Mouse (Mus musculus): Measurements from ENCODE around the gene Dnajc8. TPM values are rescaled to one million over a fixed set of nuclear protein-coding genes. Genes with fewer than 3 reads are reported as not detected.
A peak's percentile ranks its signal among the peaks of the same experiment; 100 is the strongest.

The Dnajc8 gene
- total RNA-seq (2021), result 10 to 100 TPM; 84.5 to 88.5 TPM

GRCm38 (mm10) chr4:132535406-132536121 lies at the start of gene Dnajc8:
Gene Dnajc8, plus strand, starts transcription at chr4:132535550.
- DNase-seq (ENCODE audit: extremely low spot score in 1 of 2, low spot score in 1 of 2), result peak; percentile 77 to 92

GRCm38 (mm10) chr4:132488521-132488920 lies 46.8 kb upstream of the Dnajc8 start:
- no peak for DNase-seq (ENCODE audit: extremely low spot score in 1 of 2, low spot score in 1 of 2)

GRCm38 (mm10) chr4:132488976-132489375 lies 46.4 kb upstream of the Dnajc8 start:
- no peak for DNase-seq (ENCODE audit: extremely low spot score in 1 of 2, low spot score in 1 of 2)

- no peak for DNase-seq (ENCODE audit: extremely low spot score in 1 of 2, low spot score in 1 of 2)
Observed at GRCm38 (mm10) chr4:132490273-132491010, 44.9 kb upstream of the Dnajc8 start.

- no peak for DNase-seq (ENCODE audit: extremely low spot score in 1 of 2, low spot score in 1 of 2)
Observed at GRCm38 (mm10) chr4:132491057-132491456, 44.3 kb upstream of the Dnajc8 start.

- DNase-seq (ENCODE audit: extremely low spot score in 1 of 2, low spot score in 1 of 2), result no peak
Observed at GRCm38 (mm10) chr4:132491748-132492147, 43.6 kb upstream of the Dnajc8 start.

DNA sequence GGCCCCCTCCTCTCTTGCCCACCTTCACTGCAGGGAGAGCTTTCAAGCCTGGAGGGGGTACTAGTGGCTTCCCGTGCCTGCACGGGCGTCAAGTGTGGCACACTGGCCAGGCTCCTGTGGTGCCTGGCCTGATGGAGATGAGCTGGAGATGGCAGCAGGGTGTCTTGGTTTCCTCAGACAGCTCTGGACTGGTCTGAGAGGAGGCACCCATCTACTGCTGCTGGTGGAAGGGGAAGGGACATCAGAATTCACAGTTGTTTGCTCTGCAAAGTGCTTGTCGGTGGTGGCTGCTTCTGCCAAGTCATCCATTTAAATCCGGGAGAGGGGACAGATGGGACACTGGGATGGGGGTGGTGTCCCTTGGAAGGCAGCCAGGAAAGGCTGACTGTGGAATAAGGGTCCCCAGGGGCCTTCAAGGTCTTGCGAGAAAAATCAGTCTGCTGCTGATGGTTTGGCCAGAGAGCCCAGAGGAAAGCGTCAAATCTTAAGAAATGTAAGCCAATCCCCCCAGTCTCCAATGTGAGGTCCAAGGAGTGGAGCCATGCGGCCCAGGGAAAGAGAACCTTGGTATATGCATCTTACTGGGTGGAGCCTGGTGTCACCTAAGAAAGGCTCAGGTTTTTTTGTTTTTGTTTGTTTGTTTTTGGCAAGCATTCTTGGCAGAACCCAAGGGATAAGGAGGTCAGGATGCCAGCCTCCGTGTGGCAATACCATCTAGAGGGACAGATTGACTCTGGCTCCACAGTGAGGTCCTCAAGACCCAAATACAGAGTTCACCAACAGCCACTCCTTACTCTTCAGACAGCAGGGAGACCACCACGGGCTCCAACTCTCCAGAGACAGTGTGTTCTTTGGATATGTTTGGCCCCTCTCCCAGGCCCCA lies 42.9 kb upstream of the Dnajc8 start:
- DNase-seq (ENCODE audit: extremely low spot score in 1 of 2, low spot score in 1 of 2), result no peak

DNA sequence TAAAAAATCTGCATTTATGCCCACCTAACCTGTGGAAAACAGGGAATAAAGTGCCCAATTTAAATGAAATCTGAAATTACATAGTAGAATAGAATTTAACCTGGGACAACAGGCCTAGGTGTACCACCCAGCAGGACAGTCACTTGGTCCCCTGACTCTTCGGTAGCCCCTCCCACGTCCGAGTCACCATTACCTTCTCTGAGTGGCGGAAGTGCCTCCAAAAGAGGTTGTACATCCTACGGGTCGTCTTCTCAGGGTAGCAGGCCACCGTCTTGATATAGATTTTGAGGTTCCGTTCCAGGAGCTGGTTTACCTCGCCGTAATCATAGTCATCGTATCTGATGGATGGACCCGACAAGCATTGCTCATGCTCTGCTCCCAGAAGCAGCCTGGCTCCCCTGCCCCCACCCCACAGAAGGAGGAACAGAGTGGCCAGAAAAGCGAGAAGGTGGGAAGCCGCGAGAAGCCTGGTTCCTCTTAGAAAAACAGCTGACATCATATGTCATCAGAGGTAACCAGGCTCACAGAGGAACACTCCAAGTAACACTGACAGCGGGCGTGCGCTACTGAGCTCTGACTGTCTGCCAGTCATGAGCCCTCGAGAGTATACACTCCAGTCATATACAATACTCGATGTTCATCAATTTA lies 41.0 kb upstream of the Dnajc8 start:
- DNase-seq (ENCODE audit: extremely low spot score in 1 of 2, low spot score in 1 of 2), result no peak

DNA sequence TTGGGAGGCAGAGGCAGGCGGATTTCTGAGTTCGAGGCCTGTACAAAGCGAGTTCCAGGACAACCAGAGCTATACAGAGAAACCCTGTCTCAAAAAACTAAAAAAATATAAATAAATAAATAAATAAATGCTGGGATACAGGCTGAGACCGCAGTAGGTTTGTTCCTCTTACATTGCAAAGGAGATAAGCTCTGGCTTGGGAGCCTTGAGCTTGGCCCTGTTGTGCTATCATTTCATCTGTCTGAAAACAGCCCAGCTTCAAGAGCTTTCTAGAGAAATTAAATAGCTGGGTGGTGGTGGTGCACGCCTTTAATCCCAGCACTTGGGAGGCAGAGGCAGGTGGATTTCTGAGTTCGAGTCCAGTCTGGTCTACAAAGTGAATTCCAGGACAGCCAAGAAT lies 33.7 kb upstream of the Dnajc8 start:
- no peak for DNase-seq (ENCODE audit: extremely low spot score in 1 of 2, low spot score in 1 of 2)

DNA sequence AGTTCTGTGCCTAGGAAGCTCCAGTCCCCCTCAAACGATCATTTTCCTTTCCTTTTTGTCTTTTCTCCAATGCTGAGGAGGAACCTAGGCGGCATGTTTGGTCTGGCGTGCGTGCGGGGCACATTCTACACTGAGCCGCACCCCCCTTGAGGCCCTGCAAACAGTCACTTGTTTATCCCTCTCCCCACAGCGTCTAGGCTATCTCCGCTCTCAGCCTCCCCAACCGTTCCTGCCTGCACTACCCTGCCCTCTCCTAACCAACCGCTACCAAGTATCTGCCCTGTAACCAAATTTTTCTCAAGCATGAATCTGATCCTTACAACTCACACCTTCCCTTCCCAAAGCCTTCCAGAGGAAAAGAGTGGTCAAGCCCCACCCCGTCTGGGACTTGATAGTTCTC lies 32.0 kb upstream of the Dnajc8 start:
- DNase-seq (ENCODE audit: extremely low spot score in 1 of 2, low spot score in 1 of 2), result no peak

- no peak for DNase-seq (ENCODE audit: extremely low spot score in 1 of 2, low spot score in 1 of 2)
Observed at GRCm38 (mm10) chr4:132505034-132505738, 30.2 kb upstream of the Dnajc8 start.

- no peak for DNase-seq (ENCODE audit: extremely low spot score in 1 of 2, low spot score in 1 of 2)
Observed at GRCm38 (mm10) chr4:132505800-132506199, 29.6 kb upstream of the Dnajc8 start.

DNA sequence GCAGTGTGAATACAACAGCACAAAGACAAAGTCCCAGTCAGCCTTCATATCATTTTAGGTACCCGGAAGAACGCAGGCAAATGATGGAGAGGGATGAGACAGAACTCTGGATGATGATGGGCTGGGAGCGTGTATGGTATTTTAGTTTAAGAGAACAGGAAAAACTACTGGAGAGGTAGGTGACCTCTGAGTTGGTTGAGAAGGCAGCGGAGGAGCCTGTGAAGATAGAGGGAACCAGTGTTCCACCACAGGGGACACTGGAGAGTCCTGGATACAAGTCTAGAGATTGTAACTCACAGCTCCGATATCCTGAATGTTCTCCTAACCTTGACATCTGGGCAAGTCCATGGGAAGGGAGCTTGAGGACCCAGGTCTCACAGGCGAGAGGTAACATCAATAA lies 29.1 kb upstream of the Dnajc8 start:
- no peak for DNase-seq (ENCODE audit: extremely low spot score in 1 of 2, low spot score in 1 of 2)

GRCm38 (mm10) chr4:132507210-132507609 lies 28.1 kb upstream of the Dnajc8 start:
- no peak for DNase-seq (ENCODE audit: extremely low spot score in 1 of 2, low spot score in 1 of 2)

DNA sequence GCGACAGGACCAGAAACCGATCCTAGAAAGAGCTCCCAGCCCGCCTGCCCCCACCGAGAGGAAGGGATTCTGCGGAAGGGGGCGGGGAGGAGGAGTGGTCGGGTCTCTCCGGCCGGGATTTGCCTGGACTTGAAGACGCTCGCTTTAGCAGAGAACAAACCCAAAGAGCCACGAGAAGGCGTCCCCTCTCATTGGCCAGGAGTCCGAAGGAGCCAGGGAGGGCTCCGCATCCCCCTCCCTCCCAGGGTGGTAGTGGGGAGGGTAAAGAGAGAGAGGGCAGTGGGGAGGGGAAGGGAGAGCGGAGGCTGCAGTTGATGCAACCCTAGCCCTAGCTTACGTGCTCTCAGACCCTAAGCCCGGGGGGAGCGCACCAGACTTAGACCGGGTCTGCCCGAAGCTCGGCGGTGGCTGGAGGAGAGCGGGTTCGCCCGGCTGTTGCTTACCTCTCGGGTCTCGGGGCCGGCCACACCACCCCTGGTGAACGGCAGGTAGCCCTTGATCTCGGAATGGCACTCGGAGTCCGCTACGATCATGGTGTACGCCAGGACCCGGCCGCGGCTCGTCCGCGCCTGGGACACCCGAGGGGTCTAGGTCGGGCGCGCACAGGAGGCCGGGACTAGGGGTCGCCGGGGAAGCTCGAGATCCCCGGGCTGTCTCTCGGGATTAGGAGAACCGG lies 25.6 kb upstream of the Dnajc8 start:
- peak in 1 of 2 experiments; percentile 44 for DNase-seq (ENCODE audit: extremely low spot score in 1 of 2, low spot score in 1 of 2)

DNA sequence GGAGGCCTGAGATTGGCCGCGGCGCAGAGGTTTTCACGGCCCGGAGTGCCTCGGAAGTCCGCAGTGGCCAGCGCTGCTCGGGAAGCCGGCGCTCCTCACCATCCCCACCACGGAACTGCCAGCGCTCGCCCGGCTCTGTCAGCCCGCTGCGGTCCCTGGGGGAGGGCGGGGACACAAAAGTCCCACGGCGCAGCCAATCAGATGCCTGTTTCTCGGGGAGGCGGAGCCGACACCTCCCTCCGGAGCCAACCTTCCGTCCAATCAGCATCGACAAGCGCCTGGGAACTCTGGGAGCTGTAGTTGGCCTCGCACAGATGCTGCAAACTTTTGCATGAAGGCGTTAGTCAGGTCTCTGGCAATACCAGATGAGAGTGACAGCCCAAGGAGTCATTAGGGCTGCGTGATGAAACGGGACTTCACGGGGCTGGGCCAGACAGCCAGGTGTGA lies 25.0 kb upstream of the Dnajc8 start, which contains the start of gene Sesn2:
Gene Sesn2 (minus strand): TSS at position 150 of the 447 bp plus-strand sequence.
- DNase-seq (ENCODE audit: extremely low spot score in 1 of 2, low spot score in 1 of 2), result peak; percentile 89 to 91

DNA sequence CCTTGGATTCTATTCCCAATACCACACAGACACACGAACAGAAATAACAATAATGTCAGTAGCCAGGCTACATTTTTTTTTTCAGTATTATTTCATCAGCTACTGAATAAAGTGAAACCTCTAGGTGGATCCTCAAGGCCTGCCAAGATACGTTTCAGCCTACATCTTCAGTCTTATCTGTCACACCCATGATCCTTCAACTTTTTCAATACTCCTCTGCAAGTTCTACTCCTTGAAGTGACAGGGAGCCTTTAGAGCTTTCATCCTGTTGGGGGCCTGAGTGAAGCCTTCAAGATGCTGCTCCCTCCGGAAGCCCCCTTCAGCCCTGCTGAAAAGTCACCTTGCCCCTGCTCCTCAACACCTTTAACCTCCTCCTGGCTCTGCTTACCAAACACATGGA lies 23.3 kb upstream of the Dnajc8 start:
- DNase-seq (ENCODE audit: extremely low spot score in 1 of 2, low spot score in 1 of 2), result no peak

DNA sequence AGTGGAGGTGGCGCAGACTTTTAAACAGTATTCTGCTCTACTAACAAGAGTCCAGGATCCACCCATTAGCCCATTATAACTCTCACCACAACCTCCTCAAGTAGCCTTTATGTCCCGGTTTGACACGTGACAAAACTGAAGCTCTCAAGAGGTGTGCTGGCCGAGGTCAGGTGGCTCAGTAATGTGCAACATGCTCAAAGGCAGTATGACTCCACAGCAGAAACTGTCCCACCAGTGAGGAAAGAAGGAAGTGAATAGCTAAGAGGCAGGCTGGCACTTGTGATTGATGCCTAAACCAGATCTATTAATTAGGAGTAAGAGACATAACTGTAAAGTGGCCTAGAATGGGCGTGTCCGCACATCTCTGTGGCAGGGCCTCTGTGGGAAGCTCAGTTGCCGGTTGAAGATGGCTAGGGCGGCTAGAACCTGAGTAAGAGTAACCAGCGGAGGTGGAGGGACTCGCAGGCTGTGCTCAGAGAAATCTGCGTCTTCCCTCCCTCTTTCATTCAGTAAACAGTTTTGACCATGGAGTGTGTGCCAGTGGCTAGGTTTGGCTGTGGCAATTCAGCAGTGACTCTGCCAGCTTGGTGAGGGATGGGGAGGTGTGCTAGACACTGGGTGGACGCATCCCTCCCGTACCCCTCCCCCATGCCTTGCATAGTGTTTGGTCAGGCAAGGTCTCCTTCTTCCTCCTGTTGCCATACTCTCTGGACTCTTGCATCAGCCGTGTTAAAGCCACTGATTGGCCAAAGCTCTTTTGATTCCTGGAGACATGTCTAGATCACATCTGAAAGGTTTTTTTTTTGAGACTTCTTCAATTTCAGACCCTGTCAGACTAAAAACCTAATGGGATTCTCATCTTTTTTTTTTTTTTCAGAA lies 21.7 kb upstream of the Dnajc8 start:
- DNase-seq (ENCODE audit: extremely low spot score in 1 of 2, low spot score in 1 of 2), result no peak
